Mouse (Mus musculus) heart, embryonic 14.5 days (tissue): ENCODE measurements around the gene Sec14l2. TPM values are rescaled to one million over a fixed set of nuclear protein-coding genes. Genes with fewer than 3 reads are reported as not detected.
A peak's percentile ranks its signal among the peaks of the same experiment; 100 is the strongest.
"Not testable (repeated sequence)": the region's sequence is repeated elsewhere in the genome, so short reads cannot be mapped to it uniquely, and the experiment has no call there.

Experiments
- ATAC-seq: fragments of 200-750 bp; cut with Nextera tagmentation; 2 replicates; pipeline ENCODE4 v1.8.0; 2017; ENCODE audit warnings: low read depth, moderate TSS enrichment; ENCODE audit not compliant: insufficient number of reproducible peaks, insufficient read depth, low FRiP score
- H3K27ac ChIP-seq, 2 experiments: fragments of 200-500 bp in 1 of 2; fragments of 300-500 bp in 1 of 2; sonication (generic) in 1 of 2; replicated peaks in 1 of 2; 2 replicates each; pipeline ENCODE4 v1.5.1; 2012 to 2014; ENCODE audit warnings: low read depth in 2 of 2, low read length in 2 of 2, control low read depth in 1 of 2, mild to moderate bottlenecking in 1 of 2, mixed read lengths in 1 of 2; ENCODE audit not compliant: control insufficient read depth in 1 of 2, insufficient read depth in 1 of 2
- H3K27me3 ChIP-seq: fragments of 300-500 bp; sonication (generic); 2 replicates; pipeline ENCODE4 v1.6.1; 2014; ENCODE audit warnings: mild to moderate bottlenecking, low read length, control low read depth; ENCODE audit not compliant: control insufficient read depth, insufficient read depth
- H3K36me3 ChIP-seq: fragments of 300-500 bp; sonication (generic); 2 replicates; pipeline ENCODE4 v1.6.1; 2014; ENCODE audit warnings: mild to moderate bottlenecking, control low read depth, low read length, mixed read lengths; ENCODE audit not compliant: control insufficient read depth, insufficient read depth
- H3K4me1 ChIP-seq, 2 experiments: fragments of 200-500 bp in 1 of 2; fragments of 300-500 bp in 1 of 2; sonication (generic) in 1 of 2; 2 replicates each; pipeline ENCODE4 v1.6.1; 2012 to 2014; ENCODE audit warnings: low read length in 2 of 2, control low read depth in 1 of 2, mixed read lengths in 1 of 2; ENCODE audit not compliant: control insufficient read depth in 2 of 2, insufficient read depth in 2 of 2
- H3K4me2 ChIP-seq: fragments of 300-500 bp; sonication (generic); 2 replicates; pipeline ENCODE4 v1.6.1; 2014; ENCODE audit warnings: mild to moderate bottlenecking, low read length
- H3K4me3 ChIP-seq, 2 experiments: fragments of 200-500 bp in 1 of 2; fragments of 300-500 bp in 1 of 2; sonication (generic) in 1 of 2; 2 replicates each; pipeline ENCODE4 v1.5.1; 2012 to 2014; ENCODE audit warnings: low read length in 2 of 2, mild to moderate bottlenecking in 2 of 2, control low read depth in 1 of 2, low read depth in 1 of 2, moderate library complexity in 1 of 2; ENCODE audit not compliant: control insufficient read depth in 1 of 2, insufficient read depth in 1 of 2
- H3K9ac ChIP-seq: fragments of 300-500 bp; sonication (generic); 2 replicates; pipeline ENCODE4 v1.6.1; 2014; ENCODE audit warnings: mild to moderate bottlenecking, low read length
- H3K9me3 ChIP-seq: fragments of 300-500 bp; sonication (generic); 2 replicates; pipeline ENCODE4 v1.6.1; 2016; ENCODE audit warnings: low read length, control low read depth; ENCODE audit not compliant: control insufficient read depth
- WGBS: fragments of 180-500 bp; shearing (Covaris S2); extraction: QIAGEN DNeasy Blood & Tissue Kit; methylation state at CpG from one replicate; pipeline ENCODE4 v1.1.7; 2014; 5-methylcytosine and 5-hydroxymethylcytosine counted together
- polyA plus RNA-seq: library from polyadenylated mRNA; unstranded; fragments of >200 nt; fragmentation: Nextera tagmentation; extraction: Ambion mirVana; gene quantifications from 2 replicates; pipeline ENCODE4 v1.2.1, GENCODE M21; 2014

Sec14l2 gene
- polyA plus RNA-seq, 1 experiment from 2014 or later: 0.58 TPM

DNA sequence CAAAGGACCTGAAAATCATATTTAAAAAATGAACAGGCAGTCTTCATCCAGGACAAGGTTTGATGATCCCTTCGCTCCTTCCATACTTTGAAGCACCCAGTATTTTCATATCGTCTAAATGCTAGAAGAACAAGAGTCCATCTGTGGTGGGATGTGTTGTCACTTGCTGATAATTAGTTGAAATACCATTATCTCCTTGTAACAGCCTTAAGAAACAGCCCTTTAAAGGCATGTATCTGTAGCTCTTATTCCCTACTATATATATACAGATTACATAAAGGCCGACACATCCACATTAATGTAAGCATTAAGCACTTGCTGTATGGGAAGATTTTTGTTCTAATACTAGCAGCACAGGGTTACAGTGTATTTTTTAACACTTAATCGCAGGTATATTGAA lies 5.2 kb upstream of the Sec14l2 start:
- H3K4me2 ChIP-seq, H3K4me1 ChIP-seq, H3K9ac ChIP-seq, H3K4me3 ChIP-seq, H3K27me3 ChIP-seq, ATAC-seq, H3K27ac ChIP-seq, H3K36me3 ChIP-seq: not testable (repeated sequence)
- 83% methylated on average over 4 of the region's 4 CpGs for WGBS
- peaks cover 19% of the 10 kb centered on the region for H3K9me3 ChIP-seq

DNA sequence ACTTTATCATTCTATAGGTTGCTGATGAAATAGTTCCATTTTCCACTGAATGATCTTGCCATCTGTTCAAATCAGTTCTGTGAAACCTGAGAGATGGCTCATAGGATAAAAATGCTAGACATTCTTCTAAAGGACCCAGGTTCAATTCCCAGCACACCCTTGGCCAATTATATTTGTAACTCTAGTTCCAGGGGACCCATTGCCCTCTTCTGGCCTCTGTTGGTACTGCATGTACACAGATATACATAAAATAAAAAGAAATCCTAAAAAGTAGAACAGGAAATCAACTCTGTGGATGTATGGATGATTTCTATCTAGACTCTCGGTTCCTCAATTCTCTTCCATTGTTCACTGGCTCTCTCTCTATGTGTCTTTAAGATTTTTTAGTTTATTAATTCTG lies 3.8 kb upstream of the Sec14l2 start:
- Histone ChIP-seq H3K9ac (no peak overlapping the region), H3K4me1 (no peaks in the 10 kb centered on the region), H3K9me3 (peaks cover 19% of the 10 kb centered on the region), H3K27ac (no peak overlapping the region), H3K27me3 (no peaks in the 10 kb centered on the region), H3K4me3 (no peak overlapping the region), H3K4me2 (no peak overlapping the region), H3K36me3 (no peaks in the 10 kb centered on the region)
- ATAC-seq: no peak
- 79% methylated on average over 1 of the region's 1 CpGs for WGBS

DNA sequence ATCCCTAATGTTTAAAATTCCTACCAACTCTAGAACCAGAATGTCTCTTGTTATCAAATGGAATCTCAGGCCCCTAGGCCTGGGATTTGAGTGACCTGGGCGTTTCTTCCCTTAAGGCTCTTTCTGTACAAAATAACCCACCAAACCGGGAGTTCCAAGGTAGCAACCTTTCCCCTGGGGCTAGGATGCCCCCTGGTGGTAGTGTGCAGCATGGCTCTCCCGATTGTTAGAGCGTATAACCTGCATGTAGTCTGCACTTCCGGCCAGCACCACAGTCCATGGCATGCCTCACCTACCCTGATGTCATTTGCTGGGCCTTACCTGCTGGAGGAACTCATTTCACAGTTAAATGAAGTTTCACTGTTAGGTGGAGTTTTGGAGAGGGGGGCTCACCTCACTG lies 707 bp upstream of the Sec14l2 start:
- 57% methylated on average over 5 of the region's 5 CpGs for WGBS
- no peak for ATAC-seq
- Histone ChIP-seq H3K9ac (no peak overlapping the region), H3K27me3 (0 out of 2 replicates have a peak, but pooled peaks cover 5% of the 10 kb centered on the region), H3K4me3 (no peak overlapping the region), H3K27ac (no peak overlapping the region), H3K36me3 (no peaks in the 10 kb centered on the region), H3K9me3 (peaks cover 19% of the 10 kb centered on the region), H3K4me1 (peaks cover 10 to 12% of the 10 kb centered on the region in 2 experiments), H3K4me2 (no peak overlapping the region)

DNA sequence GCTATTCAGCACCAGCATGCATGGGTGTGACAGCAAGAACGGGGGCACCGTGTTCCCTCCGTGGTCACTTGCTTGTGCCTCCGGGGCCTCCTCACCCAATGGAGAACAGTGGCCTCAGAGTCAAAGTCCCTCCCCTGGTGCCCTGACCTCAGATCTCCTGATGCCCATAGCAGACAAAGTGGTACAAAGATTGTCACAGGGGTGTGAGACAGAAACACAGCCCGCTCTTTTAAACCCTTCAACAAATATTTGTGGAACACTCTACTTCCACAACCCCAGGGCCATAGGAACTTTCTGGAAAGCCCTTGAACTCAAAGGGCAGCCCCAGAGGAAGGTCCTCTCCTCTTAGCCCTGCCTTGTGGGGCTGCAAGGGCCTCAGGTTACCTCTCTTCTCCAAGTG lies 989 bp downstream of the Sec14l2 start:
- H3K27ac ChIP-seq: no peak overlapping the region
- peaks cover 19% of the 10 kb centered on the region for H3K9me3 ChIP-seq
- H3K4me1 ChIP-seq: peaks cover 18 to 27% of the 10 kb centered on the region in 2 experiments
- 83% methylated on average over 5 of the region's 5 CpGs for WGBS
- H3K4me2 ChIP-seq: no peak overlapping the region
- H3K27me3 ChIP-seq: peaks cover 12% of the 10 kb centered on the region; the same call in 1 of the 2 replicates
- H3K9ac ChIP-seq: no peak overlapping the region
- ATAC-seq: no peak
- H3K4me3 ChIP-seq: no peak overlapping the region
- no peaks in the 10 kb centered on the region for H3K36me3 ChIP-seq

DNA sequence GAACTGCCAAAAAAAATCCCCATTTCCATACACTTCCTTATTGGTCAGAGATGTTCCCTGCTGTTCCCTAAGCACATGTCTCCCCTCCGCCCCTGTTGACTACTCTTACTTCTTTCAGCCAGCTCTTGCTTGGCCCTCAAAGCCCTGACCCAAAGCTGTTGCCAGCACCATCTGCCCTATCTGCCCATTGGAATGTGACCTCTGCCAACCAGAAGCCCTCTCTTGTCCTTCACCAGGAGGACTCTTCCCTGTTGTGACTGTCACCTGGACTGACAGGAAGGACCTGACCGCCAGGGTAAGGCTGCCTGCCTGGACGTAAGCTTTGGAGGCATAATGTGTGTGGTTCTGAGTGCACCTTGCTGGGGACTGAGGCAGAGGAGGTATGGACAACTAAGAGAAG lies 1.5 kb downstream of the Sec14l2 start:
- no peak for ATAC-seq
- no peak overlapping the region for H3K9ac ChIP-seq
- no peak overlapping the region for H3K4me3 ChIP-seq
- H3K9me3 ChIP-seq: peaks cover 15% of the 10 kb centered on the region
- peaks cover 19 to 33% of the 10 kb centered on the region in 2 experiments for H3K4me1 ChIP-seq
- no peaks in the 10 kb centered on the region for H3K36me3 ChIP-seq
- 74% methylated on average over 3 of the region's 3 CpGs for WGBS
- no peak overlapping the region for H3K27ac ChIP-seq
- peaks cover 17% of the 10 kb centered on the region; the same call in 1 of the 2 replicates for H3K27me3 ChIP-seq
- no peak overlapping the region for H3K4me2 ChIP-seq

DNA sequence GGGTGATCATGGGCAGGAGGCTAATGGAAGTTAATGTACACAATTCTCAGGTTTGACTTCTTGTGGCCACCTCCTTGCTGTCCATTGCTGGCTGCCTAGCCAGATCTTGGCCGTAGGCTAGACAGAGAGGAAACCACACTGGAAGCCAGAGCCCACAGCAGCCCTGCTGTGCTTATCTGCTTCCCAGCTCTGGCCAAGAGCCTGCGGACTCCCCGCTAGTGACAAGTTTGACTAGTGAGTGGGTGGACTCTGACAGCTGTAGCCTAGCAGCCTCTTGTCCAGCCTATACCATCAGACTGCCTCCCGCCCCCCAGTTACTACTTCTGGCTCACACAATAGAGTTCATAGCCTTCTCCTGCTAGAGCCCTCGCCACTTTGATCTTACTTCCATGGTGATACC lies 3.6 kb downstream of the Sec14l2 start:
- Histone ChIP-seq H3K9ac (no peak overlapping the region), H3K4me1 (peaks cover 21 to 35% of the 10 kb centered on the region in 2 experiments), H3K4me2 (peak overlapping the region; percentile 25), H3K4me3 (no peak overlapping the region), H3K9me3 (no peaks in the 10 kb centered on the region), H3K27ac (0 out of 4 replicates have a peak overlapping the region, but pooled peaks of 1 of the 2 experiments have one; percentile 28), H3K27me3 (peaks cover 19% of the 10 kb centered on the region; the same call in 1 of the 2 replicates), H3K36me3 (no peaks in the 10 kb centered on the region)
- WGBS: 17% methylated on average over 5 of the region's 5 CpGs
- ATAC-seq: peak; percentile 52; the same call in 1 of the 2 replicates

DNA sequence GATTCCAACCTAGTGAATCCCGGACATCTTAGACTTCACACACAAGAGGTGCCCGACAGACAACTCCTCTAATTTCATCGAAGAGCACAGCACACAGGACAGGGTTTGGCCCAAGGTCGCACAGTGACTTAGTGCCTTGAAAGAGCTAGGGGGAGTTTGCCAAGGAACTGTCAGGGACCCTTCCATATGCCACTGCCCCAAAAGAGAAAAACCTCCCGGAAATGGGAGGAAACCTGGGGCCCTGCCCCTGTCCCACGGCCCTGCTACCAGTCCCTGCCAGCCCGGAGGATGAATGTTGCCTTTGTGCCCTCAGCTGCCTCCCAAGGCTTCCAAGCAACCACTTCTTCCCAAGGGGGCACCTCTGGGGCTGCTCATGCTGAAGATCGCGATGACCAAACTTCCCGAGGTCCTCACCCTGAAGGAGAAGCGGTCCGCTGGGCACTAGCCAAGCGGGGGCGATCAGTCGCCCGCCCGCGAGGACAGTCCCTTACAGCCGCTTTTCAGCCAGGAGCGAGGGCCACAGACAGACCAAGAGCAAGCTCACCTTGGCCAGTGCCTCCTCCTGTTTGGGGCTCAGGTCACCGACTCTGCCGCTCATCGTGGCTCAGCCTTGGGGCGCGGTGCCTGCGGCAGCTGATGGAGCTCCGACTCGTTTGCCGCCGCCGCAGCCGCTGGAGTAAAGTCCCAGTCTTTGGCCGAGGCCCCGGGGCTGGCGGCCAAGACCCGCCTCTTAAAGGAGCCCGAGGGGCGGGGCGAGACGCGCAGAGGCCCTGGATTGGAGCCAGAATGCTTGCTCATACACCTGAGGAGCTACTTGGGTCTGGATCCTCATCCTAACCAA lies 4.9 kb downstream of the Sec14l2 start:
- Histone ChIP-seq H3K27ac (no peak overlapping the region), H3K4me3 (peak overlapping the region; percentile 39 to 43), H3K4me1 (peaks cover 21 to 35% of the 10 kb centered on the region in 2 experiments), H3K9ac (peak overlapping the region; percentile 58), H3K27me3 (peaks cover 19% of the 10 kb centered on the region; the same call in 1 of the 2 replicates), H3K4me2 (peak overlapping the region; percentile 73), H3K36me3 (no peaks in the 10 kb centered on the region), H3K9me3 (no peaks in the 10 kb centered on the region)
- 3% methylated on average over 41 of the region's 41 CpGs for WGBS
- peak; percentile 14 for ATAC-seq
